Mouse (Mus musculus): ENCODE data around the gene Rara.

Gene Rara

GRCm38 (mm10) chr11:98952111-98952510 is 24.5 kb downstream of the Rara start:
- DNase-seq (ENCODE audit: low spot score in 2 of 2), result no peak

GRCm38 (mm10) chr11:98952736-98953135 is 25.1 kb downstream of the Rara start:
- no peak for DNase-seq (ENCODE audit: low spot score in 2 of 2)

GRCm38 (mm10) chr11:98953361-98953760 is 25.7 kb downstream of the Rara start:
- no peak for DNase-seq (ENCODE audit: low spot score in 2 of 2)

- DNase-seq (ENCODE audit: low spot score in 2 of 2), result no peak
These were observed 26.3 kb downstream of the Rara start for GRCm38 (mm10) chr11:98953835-98954320.

GRCm38 (mm10) chr11:98954373-98954772 is 26.8 kb downstream of the Rara start:
- peak; percentile 51 to 73 for DNase-seq (ENCODE audit: low spot score in 2 of 2)

GRCm38 (mm10) chr11:98954801-98955706 is 27.4 kb downstream of the Rara start:
- DNase-seq (ENCODE audit: low spot score in 2 of 2), result no peak

- no peak for DNase-seq (ENCODE audit: low spot score in 2 of 2)
These were observed 28.2 kb downstream of the Rara start for GRCm38 (mm10) chr11:98955707-98956235.

GRCm38 (mm10) chr11:98956340-98956739 is 28.7 kb downstream of the Rara start:
- DNase-seq (ENCODE audit: low spot score in 2 of 2), result no peak

- DNase-seq (ENCODE audit: low spot score in 2 of 2), result peak; percentile 75 to 87
These were observed 32.1 kb downstream of the Rara start for GRCm38 (mm10) chr11:98959437-98960312.

GRCm38 (mm10) chr11:98960313-98960906 is 32.8 kb downstream of the Rara start:
- DNase-seq (ENCODE audit: low spot score in 2 of 2), result peak; percentile 60 to 78

- DNase-seq (ENCODE audit: low spot score in 2 of 2), result no peak
These were observed 33.5 kb downstream of the Rara start for GRCm38 (mm10) chr11:98961051-98961592.

GRCm38 (mm10) chr11:98961766-98962165 is 34.1 kb downstream of the Rara start:
- no peak for DNase-seq (ENCODE audit: low spot score in 2 of 2)

- no peak for DNase-seq (ENCODE audit: low spot score in 2 of 2)
These were observed 34.9 kb downstream of the Rara start for GRCm38 (mm10) chr11:98962421-98963095.

GRCm38 (mm10) chr11:98963191-98964021 is 35.8 kb downstream of the Rara start:
- DNase-seq (ENCODE audit: low spot score in 2 of 2), result peak; percentile 66 to 78

- DNase-seq (ENCODE audit: low spot score in 2 of 2), result no peak
These were observed 36.6 kb downstream of the Rara start for GRCm38 (mm10) chr11:98964201-98964615.

- no peak for DNase-seq (ENCODE audit: low spot score in 2 of 2)
These were observed 37.2 kb downstream of the Rara start for GRCm38 (mm10) chr11:98964616-98965415.

GRCm38 (mm10) chr11:98965416-98966077 is 37.9 kb downstream of the Rara start:
- peak in 1 of 2 experiments; percentile 0 for DNase-seq (ENCODE audit: low spot score in 2 of 2)

- peak in 1 of 2 experiments; percentile 84 for DNase-seq (ENCODE audit: low spot score in 2 of 2)
These were observed 39.0 kb downstream of the Rara start for GRCm38 (mm10) chr11:98966499-98967141.

All from urinary bladder, postnatal 36 days (tissue).